Mouse (Mus musculus) kidney, adult 2 months (tissue): Measurements from ENCODE around the gene Rnpep.

ENCODE experiments used
- CTCF ChIP-seq: fragments of 200-500 bp; conservative IDR thresholded peaks from 2 replicates; pipeline ENCODE4 v1.5.1; 2011; ENCODE audit warnings: low read depth, mild to moderate bottlenecking, control low read depth, low read length, moderate library complexity, mixed read lengths; ENCODE audit not compliant: insufficient read depth, insufficient read length
- POLR2A ChIP-seq: fragments of 200-500 bp; IDR thresholded peaks from one replicate; pipeline ENCODE4 v1.6.1; 2011; ENCODE audit warnings: low read depth, low read length, control low read depth

DNA sequence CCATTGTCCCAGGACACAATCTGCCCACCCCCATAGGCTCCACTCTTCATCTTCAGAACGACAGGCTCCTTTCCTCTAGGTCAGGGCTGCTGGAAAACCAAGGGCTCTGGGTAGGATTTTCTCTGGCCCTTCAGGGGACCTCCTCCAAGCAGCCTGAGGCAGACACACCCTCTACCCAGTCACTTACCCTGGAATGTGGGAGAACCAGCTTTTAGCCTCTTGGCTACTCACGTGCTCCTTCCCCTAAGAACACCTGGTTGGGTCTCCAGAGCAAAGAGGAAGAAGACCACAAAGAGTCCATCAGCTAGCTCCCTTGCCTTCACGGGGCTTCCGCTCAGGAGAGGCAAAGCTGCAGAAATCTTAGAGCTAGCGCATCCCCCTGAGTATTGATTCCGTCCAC is 23.0 kb downstream of the Rnpep start:
- TF ChIP-seq CTCF (no peak), POLR2A (no peak)
